Mouse (Mus musculus) urinary bladder, postnatal 25 days (tissue): ENCODE data around the gene Brd1.
"Not testable (repeated sequence)": the region's sequence is repeated elsewhere in the genome, so short reads cannot be mapped to it uniquely, and the experiment has no call there.

Experiments
- DNase-seq: peaks from one replicate; pipeline ENCODE4 v3.0.0; 2022; ENCODE audit warnings: low spot score

Brd1 gene

GRCm38 (mm10) chr15:88730717-88731116, 3.3 kb downstream of the Brd1 start:
- DNase-seq, result no peak

- no peak for DNase-seq
These were observed 6.8 kb downstream of the Brd1 start for GRCm38 (mm10) chr15:88727204-88727603.

GRCm38 (mm10) chr15:88725036-88725435, 9.0 kb downstream of the Brd1 start:
- no peak for DNase-seq

GRCm38 (mm10) chr15:88724311-88724710, 9.7 kb downstream of the Brd1 start:
- DNase-seq, result no peak

GRCm38 (mm10) chr15:88723205-88723604, 10.8 kb downstream of the Brd1 start:
- DNase-seq, result no peak

- no peak for DNase-seq
These were observed 16.8 kb downstream of the Brd1 start for GRCm38 (mm10) chr15:88717239-88717638.

- DNase-seq, result no peak
These were observed 17.7 kb downstream of the Brd1 start for GRCm38 (mm10) chr15:88716350-88716749.

- no peak for DNase-seq
These were observed 19.9 kb downstream of the Brd1 start for GRCm38 (mm10) chr15:88714021-88714589.

- DNase-seq, result no peak
These were observed 21.5 kb downstream of the Brd1 start for GRCm38 (mm10) chr15:88712501-88712900.

- DNase-seq, result no peak
These were observed 24.2 kb downstream of the Brd1 start for GRCm38 (mm10) chr15:88709878-88710277.

- no peak for DNase-seq
These were observed 25.1 kb downstream of the Brd1 start for GRCm38 (mm10) chr15:88708657-88709511.

GRCm38 (mm10) chr15:88708204-88708603, 25.8 kb downstream of the Brd1 start:
- no peak for DNase-seq

- not testable (repeated sequence) for DNase-seq
These were observed 27.0 kb downstream of the Brd1 start for GRCm38 (mm10) chr15:88706987-88707386.

GRCm38 (mm10) chr15:88706320-88706719, 27.7 kb downstream of the Brd1 start:
- no peak for DNase-seq

GRCm38 (mm10) chr15:88704284-88704683, 29.7 kb downstream of the Brd1 start:
- DNase-seq, result no peak

- no peak for DNase-seq
These were observed 31.5 kb downstream of the Brd1 start for GRCm38 (mm10) chr15:88702501-88702900.

GRCm38 (mm10) chr15:88700759-88701158, 33.3 kb downstream of the Brd1 start:
- no peak for DNase-seq

- no peak for DNase-seq
These were observed 34.5 kb downstream of the Brd1 start for GRCm38 (mm10) chr15:88699508-88699907.

- DNase-seq, result no peak
These were observed 36.4 kb downstream of the Brd1 start for GRCm38 (mm10) chr15:88697586-88697985.

- no peak for DNase-seq
These were observed 38.0 kb downstream of the Brd1 start for GRCm38 (mm10) chr15:88696055-88696454.

GRCm38 (mm10) chr15:88694033-88694432, 40.0 kb downstream of the Brd1 start:
- no peak for DNase-seq

- DNase-seq, result no peak
These were observed 41.3 kb downstream of the Brd1 start for GRCm38 (mm10) chr15:88692720-88693119.

- no peak for DNase-seq
These were observed 42.9 kb downstream of the Brd1 start for GRCm38 (mm10) chr15:88691129-88691528.

- no peak for DNase-seq
These were observed 45.9 kb downstream of the Brd1 start for GRCm38 (mm10) chr15:88688120-88688519.
